Mouse (Mus musculus) cerebellum, postnatal 4 days (tissue): ENCODE measurements around the gene Tnik.

ENCODE experiments used
- DNase-seq, 2 experiments: peaks; one replicate each; pipeline ENCODE4 v3.0.0; 2022; ENCODE audit warnings: low spot score in 2 of 2, mixed read lengths in 1 of 2

The Tnik gene

GRCm38 (mm10) chr3:28713913-28714698 lies 451.1 kb downstream of the Tnik start:
- no peak for DNase-seq

- no peak for DNase-seq
Observed at GRCm38 (mm10) chr3:28718521-28718920, 455.5 kb downstream of the Tnik start.

- DNase-seq, result no peak
Observed at GRCm38 (mm10) chr3:28721218-28721617, 458.2 kb downstream of the Tnik start.

- DNase-seq, result no peak
Observed at GRCm38 (mm10) chr3:28721838-28722237, 458.8 kb downstream of the Tnik start.

- DNase-seq, result no peak
Observed at GRCm38 (mm10) chr3:28722531-28722930, 459.5 kb downstream of the Tnik start.

GRCm38 (mm10) chr3:28723534-28723933 lies 460.5 kb downstream of the Tnik start:
- no peak for DNase-seq

GRCm38 (mm10) chr3:28725203-28725602 lies 462.2 kb downstream of the Tnik start:
- no peak for DNase-seq
